Mouse (Mus musculus): ENCODE data around the gene Tube1.
A peak's percentile ranks its signal among the peaks of the same experiment; 100 is the strongest.
"Not testable (repeated sequence)": the region's sequence is repeated elsewhere in the genome, so short reads cannot be mapped to it uniquely, and the experiment has no call there.

Gene Tube1

DNA sequence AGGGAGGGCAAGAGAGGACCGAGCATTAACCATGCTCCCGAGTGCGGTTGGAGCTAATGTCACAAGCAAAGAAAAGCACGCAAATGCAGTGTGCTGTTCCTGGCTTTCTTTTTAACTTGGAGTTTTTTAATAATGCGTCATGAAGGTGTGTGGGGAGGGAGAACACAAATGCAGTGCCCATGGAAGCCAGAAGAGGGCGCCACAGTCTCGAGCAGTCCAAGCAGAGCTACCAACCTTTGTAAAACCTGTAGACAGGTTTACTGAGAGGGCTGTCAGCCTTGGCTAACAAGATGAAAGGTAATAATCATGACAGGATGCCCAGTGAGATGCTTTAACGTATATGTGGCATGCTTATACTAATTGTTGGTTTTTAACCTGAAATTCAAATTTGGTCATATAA lies 36.4 kb downstream of the Tube1 start:
- peak; percentile 45 to 71 for DNase-seq

DNA sequence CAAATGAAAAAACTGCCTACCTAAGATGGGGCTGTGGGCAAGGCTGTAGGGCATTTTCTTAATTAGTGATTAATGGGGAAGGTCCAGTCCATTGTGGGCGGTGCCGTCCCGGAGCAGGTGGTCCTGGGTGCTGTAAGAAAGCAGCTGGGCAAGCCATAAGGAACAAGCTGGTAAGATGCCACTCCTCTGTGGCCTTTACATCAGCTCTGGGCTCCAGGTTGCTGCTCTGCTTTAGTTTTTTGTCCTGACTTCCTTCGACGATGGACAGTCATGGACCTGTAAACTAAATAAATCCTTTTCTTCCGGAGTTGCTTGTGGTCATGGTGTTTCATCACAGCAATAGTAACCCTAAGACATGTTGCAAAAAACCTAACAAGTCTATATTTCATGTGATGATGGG lies 36.9 kb downstream of the Tube1 start:
- no peak for DNase-seq

GRCm38 (mm10) chr10:39171134-39171533 lies 37.4 kb downstream of the Tube1 start:
- peak; percentile 81 to 91 for DNase-seq

GRCm38 (mm10) chr10:39171603-39172539 lies 38.1 kb downstream of the Tube1 start:
- DNase-seq: peak; percentile 72 to 87

- no peak for DNase-seq
Measured at GRCm38 (mm10) chr10:39172540-39172931, 38.8 kb downstream of the Tube1 start.

DNA sequence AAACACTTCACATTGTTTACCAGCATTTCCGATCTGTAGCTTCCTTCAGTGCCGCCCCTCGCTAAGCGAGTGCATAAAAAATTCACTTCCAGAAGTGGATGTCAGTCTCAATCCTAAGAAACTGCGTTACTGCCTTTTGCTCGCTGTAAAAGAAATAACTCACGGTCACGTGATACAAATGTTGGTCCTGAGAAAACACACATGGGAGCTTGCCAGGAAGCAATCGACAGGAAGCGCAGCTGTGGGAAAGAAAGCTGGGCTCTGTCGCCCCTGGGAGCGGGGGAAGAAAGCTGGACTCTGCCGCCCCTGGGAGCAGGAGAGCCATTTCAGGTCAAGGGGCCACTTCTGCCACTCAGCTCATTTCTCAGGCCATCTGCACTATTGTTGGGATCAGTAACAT lies 39.3 kb downstream of the Tube1 start:
- DNase-seq: no peak

DNA sequence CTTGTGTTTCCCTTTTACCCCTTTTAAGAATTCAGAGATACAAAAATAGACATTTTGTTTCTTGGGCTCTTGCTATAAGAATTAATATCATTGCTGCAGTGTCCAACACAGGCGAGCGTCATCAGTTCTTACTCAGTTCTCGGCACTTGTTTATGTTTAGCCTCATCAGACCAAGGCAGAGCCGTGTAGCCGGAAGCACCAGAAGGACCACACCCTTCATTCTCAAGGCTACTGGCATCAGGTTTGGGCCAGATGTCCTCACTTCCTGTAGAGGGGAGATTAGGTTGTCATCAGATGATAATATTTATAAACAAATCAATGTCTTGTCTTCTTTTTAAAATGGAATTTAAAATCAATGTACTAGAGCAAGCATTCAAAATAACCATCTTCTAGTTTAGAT lies 43.2 kb downstream of the Tube1 start:
- DNase-seq: no peak

DNA sequence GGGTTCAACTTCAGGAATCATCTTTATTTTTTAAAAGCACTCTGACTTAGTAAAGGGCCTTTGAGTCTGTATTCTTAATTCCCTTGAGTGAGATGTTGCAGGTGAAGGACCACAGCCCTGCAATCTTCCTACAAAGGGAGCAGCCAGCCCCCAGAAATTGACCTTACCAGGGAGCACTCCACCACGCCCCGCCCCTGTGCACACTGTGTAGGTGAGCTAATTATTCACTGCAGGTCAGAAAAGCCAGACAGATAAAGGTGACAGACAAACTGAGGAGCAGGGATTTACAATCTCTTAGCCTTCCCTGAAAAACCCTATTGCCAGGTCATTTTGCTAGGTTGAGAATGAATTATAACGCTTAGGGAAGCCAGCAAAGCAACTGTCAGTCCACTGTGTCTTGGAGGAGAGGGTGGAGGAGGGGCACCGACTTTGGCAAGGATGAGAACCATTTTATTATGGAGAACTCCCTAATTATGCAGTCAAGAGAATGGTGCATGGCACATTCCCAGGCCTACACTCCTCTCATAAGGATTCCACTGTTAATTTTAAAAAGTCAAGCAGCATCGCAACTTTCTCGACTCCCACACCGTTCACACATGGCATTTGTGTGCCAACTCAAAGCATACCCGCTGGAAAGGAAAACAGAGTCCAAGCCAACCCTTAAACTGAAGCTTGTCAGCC lies 51.2 kb downstream of the Tube1 start:
- no peak for DNase-seq

DNA sequence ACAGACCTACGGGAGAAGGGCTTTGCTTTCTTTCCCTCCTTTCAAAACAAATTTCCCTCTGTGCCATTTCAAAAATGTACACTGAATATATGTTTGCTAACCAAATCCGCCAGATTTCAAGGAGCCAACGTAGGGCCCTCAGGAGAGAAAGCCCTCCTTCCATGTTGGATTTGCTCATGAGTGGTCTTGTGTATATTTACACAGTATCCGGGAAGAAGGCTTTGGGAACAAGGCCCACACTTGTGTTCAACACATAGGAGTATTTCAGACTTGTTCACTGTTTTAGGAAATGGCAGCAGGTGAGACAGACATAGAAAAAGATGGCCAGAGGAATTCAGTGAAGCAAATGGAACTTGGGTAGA lies 51.8 kb downstream of the Tube1 start:
- DNase-seq: no peak

DNA sequence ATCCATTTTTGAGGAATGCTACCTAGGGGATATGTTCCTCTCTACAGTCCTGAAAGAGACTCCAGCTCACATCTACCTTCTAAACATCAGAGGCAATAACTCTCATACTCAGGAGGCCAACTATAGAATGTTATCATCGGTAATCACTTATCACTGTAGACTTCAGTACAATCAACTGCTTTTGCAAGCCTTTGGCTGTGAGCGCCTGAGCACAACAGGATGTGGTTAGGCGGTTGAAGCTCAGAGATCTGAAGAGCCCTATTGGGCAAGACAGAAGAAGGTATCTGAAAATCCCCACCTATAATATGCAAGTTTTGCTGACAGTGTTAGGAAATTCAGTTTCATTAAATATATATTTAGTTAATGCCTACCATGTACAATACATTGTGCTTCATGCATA lies 58.9 kb downstream of the Tube1 start:
- no peak for DNase-seq

DNA sequence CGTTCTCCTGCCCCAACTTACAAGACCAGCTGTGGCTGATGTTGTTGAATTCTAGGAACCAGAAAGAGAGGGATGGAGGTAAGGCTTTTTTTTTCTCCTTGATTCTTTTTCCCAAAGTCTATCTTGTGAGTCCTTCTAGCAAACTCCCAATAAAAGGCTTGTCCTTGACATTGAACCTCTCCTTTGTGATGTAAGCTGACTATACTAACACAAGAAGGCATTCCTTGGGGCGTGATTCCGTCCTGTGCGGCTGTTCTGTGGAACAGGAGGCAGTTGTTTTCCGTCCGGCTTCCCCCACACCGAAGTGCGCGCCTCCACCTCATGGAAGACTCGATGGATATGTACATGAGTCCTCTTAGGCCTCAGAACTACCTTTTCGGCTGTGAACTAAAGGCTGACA lies 64.4 kb downstream of the Tube1 start:
- not testable (repeated sequence) for DNase-seq
